Mouse (Mus musculus) thymus, adult 2 months (tissue): ENCODE measurements around the gene Gpatch4.

ENCODE experiments used
- CTCF ChIP-seq: fragments of 200-500 bp; IDR thresholded peaks from 2 replicates; pipeline ENCODE4 v1.5.1; 2012; ENCODE audit warnings: mild to moderate bottlenecking, control low read depth, low read length, moderate library complexity, borderline replicate concordance; ENCODE audit not compliant: control insufficient read depth, poor library complexity, insufficient read depth; ENCODE audit errors: extremely low read depth
- POLR2A ChIP-seq: fragments of 200-500 bp; IDR thresholded peaks from 2 replicates; pipeline ENCODE4 v1.6.1; 2012; ENCODE audit warnings: mild to moderate bottlenecking, low read length, control low read depth, moderate library complexity; ENCODE audit not compliant: control insufficient read depth, poor library complexity, insufficient read depth; ENCODE audit errors: extremely low read depth

DNA sequence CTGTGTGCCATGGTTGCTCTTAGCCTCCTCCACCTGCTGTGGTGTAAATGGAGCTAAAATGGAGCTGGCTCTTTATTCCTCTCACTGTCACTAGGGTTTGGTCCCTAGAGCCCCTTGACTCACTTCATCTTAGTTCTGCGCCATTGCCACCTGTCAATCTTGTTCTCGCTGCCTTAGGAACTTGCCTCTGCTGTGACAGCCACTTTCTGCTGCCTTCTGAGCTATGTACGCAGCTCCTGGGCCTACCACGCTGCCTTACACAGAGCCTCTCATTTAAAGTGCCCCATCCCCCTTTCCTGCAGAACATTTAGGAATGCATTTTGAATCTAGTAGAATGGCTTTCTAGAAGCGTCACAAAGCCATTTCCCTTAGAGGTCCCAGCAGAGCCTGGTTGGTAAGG is 51.2 kb downstream of the Gpatch4 start:
- TF ChIP-seq CTCF (no peak), POLR2A (no peak)
